Mouse (Mus musculus): Measurements from ENCODE around the gene Tas2r135. TPM values are rescaled to one million over a fixed set of nuclear protein-coding genes. Genes with fewer than 3 reads are reported as not detected.

The Tas2r135 gene
- total RNA-seq (2021), result not detected

- intact Hi-C loops (cut with DNase I), result no loop called here
- DNase-seq (ENCODE audit: extremely low spot score in 1 of 2, low spot score in 2 of 2), result no peak
These were observed at the start of gene Tas2r135 for GRCm38 (mm10) chr6:42405134-42405533. Gene Tas2r135 (plus strand): TSS chr6:42405434.

DNA sequence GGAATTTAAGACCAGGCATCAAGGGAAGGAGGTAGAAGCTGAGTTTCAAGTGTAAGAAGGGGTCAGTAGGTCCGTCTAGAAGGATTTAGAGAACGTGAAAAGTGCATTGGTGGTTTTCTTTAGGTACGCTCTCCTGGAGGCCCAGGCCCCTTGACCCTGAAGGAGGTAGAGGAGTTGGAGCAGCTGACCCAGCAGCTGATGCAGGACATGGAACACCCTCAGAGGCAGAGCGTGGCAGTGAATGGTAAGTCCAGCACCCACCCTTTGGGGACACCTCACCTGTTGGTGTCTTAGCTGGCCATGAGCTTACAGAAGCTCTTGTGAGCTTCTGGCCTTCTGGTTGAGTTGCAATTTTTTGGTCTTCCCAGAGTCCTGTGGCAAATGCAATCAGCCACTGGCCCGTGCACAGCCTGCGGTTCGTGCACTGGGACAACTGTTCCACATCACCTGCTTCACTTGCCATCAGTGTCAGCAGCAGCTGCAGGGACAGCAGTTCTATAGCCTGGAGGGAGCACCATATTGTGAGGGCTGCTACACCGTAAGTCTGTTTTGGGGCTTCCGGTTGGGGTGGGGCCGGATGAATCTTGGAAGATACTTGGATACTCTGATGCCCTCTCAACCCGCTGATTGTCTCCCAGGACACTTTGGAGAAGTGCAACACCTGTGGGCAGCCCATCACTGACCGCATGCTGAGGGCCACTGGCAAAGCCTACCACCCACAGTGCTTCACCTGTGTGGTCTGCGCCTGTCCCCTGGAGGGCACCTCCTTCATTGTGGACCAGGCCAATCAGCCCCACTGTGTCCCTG, 49.2 kb upstream of the Tas2r135 start:
- no peak for DNase-seq (ENCODE audit: extremely low spot score in 1 of 2, low spot score in 2 of 2)
- intact Hi-C loops (cut with DNase I), result no loop called here

GRCm38 (mm10) chr6:42356913-42357312, 48.3 kb upstream of the Tas2r135 start:
- intact Hi-C loops (cut with DNase I), result no loop called here
- no peak for DNase-seq (ENCODE audit: extremely low spot score in 1 of 2, low spot score in 2 of 2)

DNA sequence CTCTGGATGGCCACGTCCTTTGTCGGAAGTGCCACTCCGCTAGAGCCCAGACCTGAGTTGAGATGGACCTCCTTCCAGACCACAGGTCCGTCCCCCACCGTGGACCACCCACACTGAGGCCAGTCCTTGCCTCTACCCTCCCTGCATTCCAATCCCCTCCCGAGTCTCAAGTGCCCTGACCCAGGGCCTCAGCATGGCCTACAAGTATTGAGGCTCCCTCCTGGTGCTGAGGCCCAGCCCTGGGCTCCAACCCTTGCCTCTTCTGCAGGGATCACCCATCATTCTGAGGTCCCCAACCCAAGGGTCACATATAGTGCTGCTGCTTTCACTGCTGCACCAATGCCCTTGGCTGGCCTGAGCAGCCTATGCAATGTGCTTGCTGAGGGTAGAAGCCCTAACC, 47.3 kb upstream of the Tas2r135 start:
- DNase-seq (ENCODE audit: extremely low spot score in 1 of 2, low spot score in 2 of 2), result no peak
- intact Hi-C loops (cut with DNase I), result no loop called here

- DNase-seq (ENCODE audit: extremely low spot score in 1 of 2, low spot score in 2 of 2), result no peak
- intact Hi-C loops (cut with DNase I), result no loop called here
These were observed 46.3 kb upstream of the Tas2r135 start for GRCm38 (mm10) chr6:42358901-42359300.

DNA sequence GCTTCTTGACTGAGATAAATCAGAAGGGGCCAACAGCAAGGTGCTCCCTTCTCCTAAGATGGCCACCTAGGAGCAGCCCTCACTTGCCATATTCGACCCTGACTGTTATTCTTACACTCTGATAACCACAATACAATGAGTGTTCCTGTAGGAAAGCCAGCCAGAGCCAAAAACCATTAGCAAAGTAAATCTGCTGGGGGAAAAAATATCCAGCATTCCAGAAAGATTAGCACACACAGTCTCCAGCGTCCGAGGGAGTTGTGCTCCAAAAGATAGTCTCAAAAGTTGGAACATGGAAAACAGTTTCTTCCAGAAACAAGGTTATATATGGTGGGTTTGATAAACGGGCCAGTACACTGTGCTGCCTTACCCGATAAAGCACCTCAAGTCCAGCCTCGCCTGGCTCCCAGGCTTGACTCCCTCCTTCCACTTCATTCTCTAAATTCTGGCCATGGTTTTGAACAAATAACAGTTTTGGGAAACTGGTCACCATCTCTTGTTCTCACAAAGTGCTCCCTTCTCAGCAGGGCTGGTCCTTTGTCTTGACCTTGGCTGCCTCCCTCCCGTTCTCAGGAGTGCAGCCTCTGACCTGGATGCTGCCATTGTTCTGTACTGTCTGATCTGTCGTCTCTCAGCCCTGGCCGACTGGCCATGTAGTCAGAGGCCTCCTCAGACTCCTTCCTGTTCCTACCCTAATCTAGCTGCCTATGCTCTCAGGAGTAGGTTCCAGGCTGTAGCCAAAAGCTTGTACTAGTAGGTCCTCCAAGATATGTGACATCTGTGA, 45.7 kb upstream of the Tas2r135 start:
- DNase-seq (ENCODE audit: extremely low spot score in 1 of 2, low spot score in 2 of 2), result no peak
- intact Hi-C loops (cut with DNase I), result no loop called here

- no peak for DNase-seq (ENCODE audit: extremely low spot score in 1 of 2, low spot score in 2 of 2)
- intact Hi-C loops (cut with DNase I), result no loop called here
These were observed 44.9 kb upstream of the Tas2r135 start for GRCm38 (mm10) chr6:42360231-42360840.

GRCm38 (mm10) chr6:42361041-42361895, 44.0 kb upstream of the Tas2r135 start:
- DNase-seq (ENCODE audit: extremely low spot score in 1 of 2, low spot score in 2 of 2), result no peak
- intact Hi-C loops (cut with DNase I), result no loop called here

DNA sequence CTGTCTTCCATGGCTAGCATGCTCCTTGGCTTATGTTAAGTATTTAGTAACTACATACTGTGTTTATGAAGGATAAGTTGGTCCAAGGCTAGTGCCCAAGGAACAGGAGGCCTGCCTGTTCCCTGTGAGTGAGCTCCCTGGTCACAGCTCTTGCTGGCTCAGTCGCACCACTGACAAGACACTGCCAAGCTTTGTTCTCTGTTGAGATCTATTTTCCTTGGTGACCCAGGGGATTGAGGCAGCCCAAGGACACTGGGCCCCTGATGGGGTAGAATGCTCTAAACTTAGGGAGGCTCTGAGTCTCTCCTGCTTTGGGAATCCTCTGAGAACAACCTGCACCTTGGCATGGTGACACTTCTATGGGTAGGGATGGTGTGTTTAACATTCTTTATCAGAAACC, 43.2 kb upstream of the Tas2r135 start:
- DNase-seq (ENCODE audit: extremely low spot score in 1 of 2, low spot score in 2 of 2), result no peak
- intact Hi-C loops (cut with DNase I), result no loop called here

GRCm38 (mm10) chr6:42362497-42362896, 42.7 kb upstream of the Tas2r135 start:
- no peak for DNase-seq (ENCODE audit: extremely low spot score in 1 of 2, low spot score in 2 of 2)
- intact Hi-C loops (cut with DNase I), result no loop called here

- intact Hi-C loops (cut with DNase I), result no loop called here
- DNase-seq (ENCODE audit: extremely low spot score in 1 of 2, low spot score in 2 of 2), result no peak
These were observed 42.3 kb upstream of the Tas2r135 start for GRCm38 (mm10) chr6:42362974-42363373.

- no peak for DNase-seq (ENCODE audit: extremely low spot score in 1 of 2, low spot score in 2 of 2)
- intact Hi-C loops (cut with DNase I), result no loop called here
These were observed 41.2 kb upstream of the Tas2r135 start for GRCm38 (mm10) chr6:42364066-42364465.

DNA sequence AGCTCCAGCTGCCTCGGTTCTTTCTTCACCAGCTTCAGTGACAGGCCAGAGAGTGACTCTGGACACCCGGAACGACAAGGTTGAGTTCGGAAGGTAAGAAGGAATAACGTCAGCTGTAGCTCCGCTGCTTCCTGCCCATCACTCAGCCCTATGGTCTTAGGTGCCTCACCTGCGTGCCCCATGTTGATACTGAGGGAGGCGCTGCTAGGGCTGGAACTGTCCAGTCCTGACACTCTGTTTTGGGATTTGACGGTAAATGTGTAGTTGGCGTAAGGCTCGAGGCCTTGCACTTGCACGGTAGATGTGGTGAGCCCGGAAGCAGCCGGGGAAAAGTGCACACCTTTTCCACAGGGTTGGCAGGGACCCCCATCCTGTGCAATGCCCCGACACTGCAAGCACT, 40.6 kb upstream of the Tas2r135 start:
- intact Hi-C loops (cut with DNase I), result no loop called here

GRCm38 (mm10) chr6:42365215-42365614, 40.0 kb upstream of the Tas2r135 start:
- DNase-seq (ENCODE audit: extremely low spot score in 1 of 2, low spot score in 2 of 2), result no peak
- intact Hi-C loops (cut with DNase I), result no loop called here

More for the DNA sequence above, 40.6 kb upstream of the Tas2r135 start:
- no peak for DNase-seq (ENCODE audit: extremely low spot score in 1 of 2, low spot score in 2 of 2)

- DNase-seq (ENCODE audit: extremely low spot score in 1 of 2, low spot score in 2 of 2), result no peak
- intact Hi-C loops (cut with DNase I), result loop anchor here (10.0 kb wide), 1 partner anchor 215 kb away; no protein-coding TSS in a partner anchor
These were observed 35.4 kb upstream of the Tas2r135 start for GRCm38 (mm10) chr6:42369870-42370269.

- no peak for DNase-seq (ENCODE audit: extremely low spot score in 1 of 2, low spot score in 2 of 2)
- intact Hi-C loops (cut with DNase I), result loop anchor here (10.0 kb wide), 1 partner anchor 214 kb away; no protein-coding TSS in a partner anchor
These were observed 34.4 kb upstream of the Tas2r135 start for GRCm38 (mm10) chr6:42370630-42371363.

GRCm38 (mm10) chr6:42372001-42372400, 33.2 kb upstream of the Tas2r135 start:
- intact Hi-C loops (cut with DNase I), result loop anchor here (10.0 kb wide), 1 partner anchor 213 kb away; no protein-coding TSS in a partner anchor
- DNase-seq (ENCODE audit: extremely low spot score in 1 of 2, low spot score in 2 of 2), result no peak

GRCm38 (mm10) chr6:42372421-42372815, 32.8 kb upstream of the Tas2r135 start:
- intact Hi-C loops (cut with DNase I), result loop anchor here (10.0 kb wide), 1 partner anchor 212 kb away; no protein-coding TSS in a partner anchor

More at GRCm38 (mm10) chr6:42372421-42372815, 32.8 kb upstream of the Tas2r135 start:
- no peak for DNase-seq (ENCODE audit: extremely low spot score in 1 of 2, low spot score in 2 of 2)

Data from left cerebral cortex, postnatal 10 days (tissue).